Mouse (Mus musculus): ENCODE results near the gene Nlrx1. TPM values are rescaled to one million over a fixed set of nuclear protein-coding genes. Genes with fewer than 3 reads are reported as not detected.

Gene Nlrx1
- polyA plus RNA-seq, 1 experiment from 2014 or later: 4.6 TPM

DNA sequence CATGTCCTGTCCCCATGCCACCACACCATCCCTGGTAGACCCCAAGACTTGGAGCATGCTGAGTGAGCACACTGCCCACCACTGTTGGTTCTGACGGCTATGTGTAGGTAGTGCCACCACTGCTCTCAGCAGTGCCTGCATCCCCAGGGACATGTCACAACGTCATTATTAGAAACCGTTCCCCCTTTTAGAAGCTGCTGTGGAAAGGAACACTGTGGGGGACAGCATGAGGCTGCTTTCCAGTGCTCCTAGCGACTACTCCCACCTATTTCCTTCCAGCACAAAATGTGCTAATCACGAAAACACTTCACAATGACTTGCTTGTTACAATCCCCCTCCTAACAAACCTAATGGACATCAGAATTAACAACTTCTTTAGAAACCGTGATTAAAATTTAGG is 42.4 kb downstream of the Nlrx1 start:
- ATAC-seq: no peak
- H3K9me3 ChIP-seq (ENCODE audit: control insufficient read depth): no peaks in the 10 kb centered on the region

DNA sequence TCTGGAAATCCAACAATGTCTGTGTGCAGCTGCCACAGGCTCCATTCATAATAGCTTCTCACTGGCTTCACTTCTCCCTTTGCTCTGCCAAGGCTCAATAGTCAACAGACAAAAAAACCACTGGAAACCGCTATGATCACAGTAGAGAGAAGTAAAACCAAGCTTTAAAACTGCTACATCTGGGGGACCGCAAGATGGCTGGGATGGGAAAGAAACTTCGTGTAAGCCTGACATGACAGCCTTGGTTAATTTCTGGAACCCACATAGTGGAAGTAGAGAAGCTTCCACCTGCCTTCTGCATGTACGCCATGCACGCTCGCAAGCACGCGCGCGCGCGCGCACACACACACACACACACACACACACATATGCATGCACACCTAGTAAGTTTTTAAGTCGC is 54.9 kb downstream of the Nlrx1 start:
- no peak overlapping the region for H3K9ac ChIP-seq (ENCODE audit: low read depth, low read length)
- ATAC-seq: no peak
- no peaks in the 10 kb centered on the region for H3K9me3 ChIP-seq (ENCODE audit: control insufficient read depth)
- H3K27me3 ChIP-seq (replicated peaks; ENCODE audit: control insufficient read depth, insufficient read depth, low read length): no peaks in the 10 kb centered on the region
- no peaks in the 10 kb centered on the region for H3K36me3 ChIP-seq (ENCODE audit: control insufficient read depth, insufficient read depth)
- no peak overlapping the region for H3K27ac ChIP-seq (ENCODE audit: low read depth, low read length)
- H3K4me3 ChIP-seq (ENCODE audit: low read depth, low read length): no peak overlapping the region
- H3K4me1 ChIP-seq (replicated peaks; ENCODE audit: control insufficient read depth, insufficient read depth, low read length): no peaks in the 10 kb centered on the region
- 91% methylated on average over 14 of the region's 14 CpGs for WGBS
- no peak for TF ChIP-seq CTCF (IDR thresholded peaks at IDR 0.05; ENCODE audit: low read depth)
- H3K4me2 ChIP-seq (replicated peaks; ENCODE audit: low read depth): no peak overlapping the region

More for the DNA sequence above, 42.4 kb downstream of the Nlrx1 start:
- no peak overlapping the region for H3K4me2 ChIP-seq (replicated peaks; ENCODE audit: low read depth)
- no peaks in the 10 kb centered on the region for H3K36me3 ChIP-seq (ENCODE audit: control insufficient read depth, insufficient read depth)
- no peaks in the 10 kb centered on the region for H3K4me1 ChIP-seq (replicated peaks; ENCODE audit: control insufficient read depth, insufficient read depth, low read length)
- 39% methylated on average over 6 of the region's 6 CpGs for WGBS
- no peak overlapping the region for H3K27ac ChIP-seq (ENCODE audit: low read depth, low read length)
- TF ChIP-seq CTCF (IDR thresholded peaks at IDR 0.05; ENCODE audit: low read depth): no peak
- no peak overlapping the region for H3K9ac ChIP-seq (ENCODE audit: low read depth, low read length)
- H3K4me3 ChIP-seq (ENCODE audit: low read depth, low read length): no peak overlapping the region
- H3K27me3 ChIP-seq (replicated peaks; ENCODE audit: control insufficient read depth, insufficient read depth, low read length): no peaks in the 10 kb centered on the region

DNA sequence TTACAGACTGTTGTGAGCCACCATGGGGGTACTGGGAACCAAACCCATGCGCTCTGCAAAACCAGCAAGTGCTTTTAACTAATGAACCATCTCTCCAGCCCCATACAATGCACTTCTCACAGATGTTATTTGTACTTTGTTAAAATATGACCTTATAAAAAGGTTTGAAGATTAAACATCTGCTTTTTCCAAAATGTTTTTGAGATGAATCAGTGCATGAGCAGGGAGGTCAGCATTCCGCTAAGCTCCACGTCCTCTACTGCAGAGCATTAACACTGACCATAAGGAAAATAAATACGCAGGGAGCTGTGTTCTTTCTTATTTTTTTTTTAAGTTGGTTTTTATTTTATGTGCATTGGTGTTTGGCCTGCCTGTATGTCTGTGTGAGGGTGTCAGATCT is 56.0 kb downstream of the Nlrx1 start:
- no peak overlapping the region; the same call in 1 of the 2 replicates for H3K27ac ChIP-seq (ENCODE audit: low read depth, low read length)
- H3K4me2 ChIP-seq (replicated peaks; ENCODE audit: low read depth): no peak overlapping the region
- WGBS: 87% methylated on average over 4 of the region's 4 CpGs
- H3K36me3 ChIP-seq (ENCODE audit: control insufficient read depth, insufficient read depth): no peaks in the 10 kb centered on the region
- no peak for TF ChIP-seq CTCF (IDR thresholded peaks at IDR 0.05; ENCODE audit: low read depth)
- H3K4me3 ChIP-seq (ENCODE audit: low read depth, low read length): no peak overlapping the region
- no peaks in the 10 kb centered on the region for H3K27me3 ChIP-seq (replicated peaks; ENCODE audit: control insufficient read depth, insufficient read depth, low read length)
- no peaks in the 10 kb centered on the region for H3K4me1 ChIP-seq (replicated peaks; ENCODE audit: control insufficient read depth, insufficient read depth, low read length)
- H3K9ac ChIP-seq (ENCODE audit: low read depth, low read length): no peak overlapping the region
- no peak for ATAC-seq
- no peaks in the 10 kb centered on the region for H3K9me3 ChIP-seq (ENCODE audit: control insufficient read depth)

DNA sequence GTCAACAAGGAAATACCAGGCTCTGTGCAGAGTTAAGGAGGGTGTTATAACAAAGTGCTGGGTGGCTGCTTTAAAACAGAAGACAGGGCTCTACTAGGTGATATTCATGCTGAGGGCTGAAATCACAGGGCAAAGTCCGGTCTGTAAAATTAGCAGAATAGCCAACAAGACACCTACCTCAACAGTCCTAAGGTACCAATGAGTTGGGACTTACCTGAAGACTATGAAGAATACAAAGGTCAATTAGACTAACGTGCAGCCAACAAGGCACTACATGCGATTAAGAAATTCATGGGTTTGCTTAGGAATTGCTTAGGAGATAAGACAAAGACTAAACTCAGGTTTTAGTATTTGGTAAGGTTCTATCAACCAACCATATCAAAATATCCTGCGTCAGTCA is 59.0 kb downstream of the Nlrx1 start:
- no peaks in the 10 kb centered on the region for H3K36me3 ChIP-seq (ENCODE audit: control insufficient read depth, insufficient read depth)
- H3K27me3 ChIP-seq (replicated peaks; ENCODE audit: control insufficient read depth, insufficient read depth, low read length): no peaks in the 10 kb centered on the region
- peak overlapping the region; percentile 38 for H3K4me2 ChIP-seq (replicated peaks; ENCODE audit: low read depth)
- no peaks in the 10 kb centered on the region for H3K4me1 ChIP-seq (replicated peaks; ENCODE audit: control insufficient read depth, insufficient read depth, low read length)
- peak overlapping the region; percentile 76 for H3K27ac ChIP-seq (ENCODE audit: low read depth, low read length)
- 48% methylated on average over 4 of the region's 4 CpGs for WGBS
- peak; percentile 94 for ATAC-seq
- no peak overlapping the region for H3K9ac ChIP-seq (ENCODE audit: low read depth, low read length)
- TF ChIP-seq CTCF (IDR thresholded peaks at IDR 0.05; ENCODE audit: low read depth): no peak
- no peak overlapping the region for H3K4me3 ChIP-seq (ENCODE audit: low read depth, low read length)
- no peaks in the 10 kb centered on the region for H3K9me3 ChIP-seq (ENCODE audit: control insufficient read depth)

DNA sequence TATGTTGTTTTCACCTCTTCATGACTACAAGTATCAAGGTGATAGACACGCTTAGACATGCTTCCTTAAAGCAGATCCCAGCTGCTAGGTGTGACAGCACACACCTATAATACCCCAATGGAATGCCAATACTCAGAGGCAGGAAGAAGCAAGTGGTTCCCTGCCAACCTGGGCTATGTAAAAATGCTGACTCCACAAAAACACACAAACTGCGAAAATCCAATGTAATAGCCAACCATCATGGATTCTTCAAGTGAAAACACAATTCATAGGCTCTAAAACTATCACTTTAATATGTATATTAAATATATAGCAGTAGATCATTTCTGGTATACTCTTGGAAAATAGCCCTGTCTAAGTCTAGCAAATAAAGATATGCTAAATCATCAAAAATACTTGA is 60.6 kb downstream of the Nlrx1 start:
- no peak for ATAC-seq
- 78% methylated on average over 2 of the region's 2 CpGs for WGBS
- Histone ChIP-seq H3K9me3 (ENCODE audit: control insufficient read depth) (no peaks in the 10 kb centered on the region), H3K36me3 (ENCODE audit: control insufficient read depth, insufficient read depth) (no peaks in the 10 kb centered on the region), H3K4me3 (ENCODE audit: low read depth, low read length) (no peak overlapping the region), H3K27ac (ENCODE audit: low read depth, low read length) (no peak overlapping the region), H3K27me3 (replicated peaks; ENCODE audit: control insufficient read depth, insufficient read depth, low read length) (no peaks in the 10 kb centered on the region), H3K4me2 (replicated peaks; ENCODE audit: low read depth) (no peak overlapping the region), H3K4me1 (replicated peaks; ENCODE audit: control insufficient read depth, insufficient read depth, low read length) (no peaks in the 10 kb centered on the region), H3K9ac (ENCODE audit: low read depth, low read length) (no peak overlapping the region)
- TF ChIP-seq CTCF (IDR thresholded peaks at IDR 0.05; ENCODE audit: low read depth): no peak

Other genes with a start within 250 kb of the Nlrx1 start
- gene Thy1, start 225.2 kb downstream of the Nlrx1 start, polyA plus RNA-seq (2015; fragmentation: Nextera tagmentation; extraction: Ambion mirVana): 4.6 and 4.9 TPM in 2 replicates
- 9.7 and 10.4 TPM in 2 replicates for gene Usp2, start 201.6 kb downstream of the Nlrx1 start, polyA plus RNA-seq (2015; fragmentation: Nextera tagmentation; extraction: Ambion mirVana)
- 0.05 TPM in 1 of 2 replicates, not detected in the other for gene Mfrp, start 166.9 kb downstream of the Nlrx1 start, polyA plus RNA-seq (2015; fragmentation: Nextera tagmentation; extraction: Ambion mirVana)
- 5.4 and 6.0 TPM in 2 replicates for gene C1qtnf5, start 161.4 kb downstream of the Nlrx1 start, polyA plus RNA-seq (2015; fragmentation: Nextera tagmentation; extraction: Ambion mirVana)
- gene Gm49380, start 155.1 kb downstream of the Nlrx1 start, polyA plus RNA-seq (2015; fragmentation: Nextera tagmentation; extraction: Ambion mirVana): 0.05 TPM in 1 of 2 replicates, not detected in the other
- gene Rnf26, start 155.1 kb downstream of the Nlrx1 start, polyA plus RNA-seq (2015; fragmentation: Nextera tagmentation; extraction: Ambion mirVana): 18.4 and 18.8 TPM in 2 replicates
- gene Mcam, start 134.1 kb downstream of the Nlrx1 start, polyA plus RNA-seq (2015; fragmentation: Nextera tagmentation; extraction: Ambion mirVana): 31.5 and 34.0 TPM in 2 replicates
- 5.8 and 6.7 TPM in 2 replicates for gene Cbl, start 34.5 kb downstream of the Nlrx1 start, polyA plus RNA-seq (2015; fragmentation: Nextera tagmentation; extraction: Ambion mirVana)
- not detected in 2 replicates for gene Ccdc153, start 27.9 kb downstream of the Nlrx1 start, polyA plus RNA-seq (2015; fragmentation: Nextera tagmentation; extraction: Ambion mirVana)
- gene Pdzd3, start 17.1 kb downstream of the Nlrx1 start, polyA plus RNA-seq (2015; fragmentation: Nextera tagmentation; extraction: Ambion mirVana): 37.0 and 40.1 TPM in 2 replicates
- 0.88 and 1.1 TPM in 2 replicates for gene Abcg4, start 20.0 kb upstream of the Nlrx1 start, polyA plus RNA-seq (2015; fragmentation: Nextera tagmentation; extraction: Ambion mirVana)
- gene Hinfp, start 37.1 kb upstream of the Nlrx1 start, polyA plus RNA-seq (2015; fragmentation: Nextera tagmentation; extraction: Ambion mirVana): 6.0 and 6.8 TPM in 2 replicates
- gene C2cd2l, start 51.7 kb upstream of the Nlrx1 start, polyA plus RNA-seq (2015; fragmentation: Nextera tagmentation; extraction: Ambion mirVana): 42.4 TPM in 2 replicates
- 23.6 and 25.3 TPM in 2 replicates for gene Dpagt1, start 57.4 kb upstream of the Nlrx1 start, polyA plus RNA-seq (2015; fragmentation: Nextera tagmentation; extraction: Ambion mirVana)
- gene H2afx, start 66.1 kb upstream of the Nlrx1 start, polyA plus RNA-seq (2015; fragmentation: Nextera tagmentation; extraction: Ambion mirVana): 84.5 and 89.1 TPM in 2 replicates
- 60.1 and 60.7 TPM in 2 replicates for gene Hmbs, start 75.6 kb upstream of the Nlrx1 start, polyA plus RNA-seq (2015; fragmentation: Nextera tagmentation; extraction: Ambion mirVana)
- 27.2 and 27.4 TPM in 2 replicates for gene Vps11, start 93.1 kb upstream of the Nlrx1 start, polyA plus RNA-seq (2015; fragmentation: Nextera tagmentation; extraction: Ambion mirVana)
- 10.5 and 11.1 TPM in 2 replicates for gene Hyou1, start 110.9 kb upstream of the Nlrx1 start, polyA plus RNA-seq (2015; fragmentation: Nextera tagmentation; extraction: Ambion mirVana)
- 150 and 160 TPM in 2 replicates for gene Slc37a4, start 128.3 kb upstream of the Nlrx1 start, polyA plus RNA-seq (2015; fragmentation: Nextera tagmentation; extraction: Ambion mirVana)
- gene Rps25, start 138.5 kb upstream of the Nlrx1 start, polyA plus RNA-seq (2015; fragmentation: Nextera tagmentation; extraction: Ambion mirVana): 1,434 and 1,542 TPM in 2 replicates
- gene Trappc4, start 139.0 kb upstream of the Nlrx1 start, polyA plus RNA-seq (2015; fragmentation: Nextera tagmentation; extraction: Ambion mirVana): 138 and 142 TPM in 2 replicates
- gene Ccdc84, start 150.0 kb upstream of the Nlrx1 start, polyA plus RNA-seq (2015; fragmentation: Nextera tagmentation; extraction: Ambion mirVana): 14.7 and 19.7 TPM in 2 replicates
- gene Foxr1, start 172.5 kb upstream of the Nlrx1 start, polyA plus RNA-seq (2015; fragmentation: Nextera tagmentation; extraction: Ambion mirVana): not detected in 2 replicates
- not detected in 2 replicates for gene Upk2, start 186.4 kb upstream of the Nlrx1 start, polyA plus RNA-seq (2015; fragmentation: Nextera tagmentation; extraction: Ambion mirVana)
- gene Bcl9l, start 214.2 kb upstream of the Nlrx1 start, polyA plus RNA-seq (2015; fragmentation: Nextera tagmentation; extraction: Ambion mirVana): 4.8 and 4.9 TPM in 2 replicates